Mouse (Mus musculus) intestine, embryonic 16.5 days (tissue): ENCODE data around the gene Ikbke. TPM values are rescaled to one million over a fixed set of nuclear protein-coding genes. Genes with fewer than 3 reads are reported as not detected.
"Not testable (repeated sequence)": the region's sequence is repeated elsewhere in the genome, so short reads cannot be mapped to it uniquely, and the experiment has no call there.

Source experiments
- ATAC-seq: fragments of 200-750 bp; cut with Nextera tagmentation; 2 replicates; pipeline ENCODE4 v1.8.0; 2017; ENCODE audit warnings: moderate TSS enrichment, moderate library complexity
- H3K27ac ChIP-seq: fragments of 300-500 bp; sonication (generic); 2 replicates; pipeline ENCODE4 v1.5.1; 2014; ENCODE audit warnings: mild to moderate bottlenecking, low read length
- H3K27me3 ChIP-seq: fragments of 300-500 bp; sonication (generic); replicated peaks from 2 replicates; pipeline ENCODE4 v1.6.1; 2014; ENCODE audit warnings: low read length, control low read depth, mixed read lengths; ENCODE audit not compliant: control insufficient read depth, insufficient read depth
- H3K36me3 ChIP-seq: fragments of 300-500 bp; sonication (generic); 2 replicates; pipeline ENCODE4 v1.6.1; 2014; ENCODE audit warnings: low read length, control low read depth; ENCODE audit not compliant: control insufficient read depth, insufficient read depth
- H3K4me1 ChIP-seq: fragments of 300-500 bp; sonication (generic); 2 replicates; pipeline ENCODE4 v1.6.1; 2014; ENCODE audit warnings: low read length, control low read depth, mixed read lengths; ENCODE audit not compliant: control insufficient read depth, insufficient read depth
- H3K4me2 ChIP-seq: fragments of 300-500 bp; sonication (generic); 2 replicates; pipeline ENCODE4 v1.6.1; 2014; ENCODE audit warnings: low read depth, low read length, control low read depth
- H3K4me3 ChIP-seq: fragments of 300-500 bp; sonication (generic); 2 replicates; pipeline ENCODE4 v1.5.1; 2014; ENCODE audit warnings: mild to moderate bottlenecking, low read length
- H3K9ac ChIP-seq: fragments of 300-500 bp; sonication (generic); 2 replicates; pipeline ENCODE4 v1.6.1; 2014; ENCODE audit warnings: low read depth, low read length
- H3K9me3 ChIP-seq: fragments of 300-500 bp; sonication (generic); 2 replicates; pipeline ENCODE4 v1.6.1; 2016; ENCODE audit warnings: low read length, control low read depth; ENCODE audit not compliant: control insufficient read depth
- WGBS: fragments of 180-500 bp; shearing (Covaris S2); extraction: QIAGEN DNeasy Blood & Tissue Kit; methylation state at CpG from one replicate; pipeline ENCODE4 v1.1.7; 2014; 5-methylcytosine and 5-hydroxymethylcytosine counted together
- polyA plus RNA-seq: library from polyadenylated mRNA; unstranded; fragments of >200 nt; fragmentation: Nextera tagmentation; extraction: Ambion mirVana; gene quantifications from 2 replicates; pipeline ENCODE4 v1.2.1, GENCODE M21; 2015

Gene Ikbke
- polyA plus RNA-seq, 1 experiment from 2014 or later = 13.0 TPM

GRCm38 (mm10) chr1:131274725-131275539 is 4.5 kb downstream of the Ikbke start:
- H3K36me3 ChIP-seq = no peaks in the 10 kb centered on the region
- WGBS = 32% methylated on average over 22 of the region's 22 CpGs
- H3K9ac ChIP-seq = peak overlapping the region; percentile 65
- H3K4me2 ChIP-seq = peak overlapping the region; percentile 47
- H3K4me3 ChIP-seq = peak overlapping the region; percentile 35
- no peaks in the 10 kb centered on the region for H3K27me3 ChIP-seq
- peak overlapping the region; percentile 71 for H3K27ac ChIP-seq
- peak; percentile 82 for ATAC-seq
- H3K4me1 ChIP-seq = peaks cover 28% of the 10 kb centered on the region
- H3K9me3 ChIP-seq = no peaks in the 10 kb centered on the region

- Histone ChIP-seq H3K27me3 (no peaks in the 10 kb centered on the region), H3K4me1 (peaks cover 7% of the 10 kb centered on the region; the same call in 1 of the 2 replicates), H3K36me3 (no peaks in the 10 kb centered on the region; the same call in 1 of the 2 replicates), H3K4me2 (no peak overlapping the region), H3K9me3 (no peaks in the 10 kb centered on the region), H3K4me3 (no peak overlapping the region), H3K27ac (no peak overlapping the region), H3K9ac (no peak overlapping the region)
- peak; percentile 34 for ATAC-seq
- WGBS = 41% methylated on average over 22 of the region's 22 CpGs
These were observed 9.4 kb downstream of the Ikbke start for GRCm38 (mm10) chr1:131269797-131270578.

GRCm38 (mm10) chr1:131268776-131269175 is 10.6 kb downstream of the Ikbke start:
- WGBS = 83% methylated on average over 10 of the region's 10 CpGs
- no peak for ATAC-seq
- no peaks in the 10 kb centered on the region for H3K27me3 ChIP-seq
- no peak overlapping the region for H3K4me2 ChIP-seq
- H3K9ac ChIP-seq = no peak overlapping the region
- no peaks in the 10 kb centered on the region for H3K4me1 ChIP-seq
- H3K9me3 ChIP-seq = no peaks in the 10 kb centered on the region
- H3K4me3 ChIP-seq = no peak overlapping the region
- no peak overlapping the region for H3K27ac ChIP-seq
- H3K36me3 ChIP-seq = no peaks in the 10 kb centered on the region; the same call in 1 of the 2 replicates

- Histone ChIP-seq H3K27me3 (no peaks in the 10 kb centered on the region), H3K4me1 (no peaks in the 10 kb centered on the region), H3K9ac (no peak overlapping the region), H3K4me3 (no peak overlapping the region), H3K4me2 (no peak overlapping the region), H3K27ac (no peak overlapping the region), H3K36me3 (no peaks in the 10 kb centered on the region; the same call in 1 of the 2 replicates), H3K9me3 (no peaks in the 10 kb centered on the region)
- 76% methylated on average over 12 of the region's 12 CpGs for WGBS
- ATAC-seq = no peak
These were observed 15.5 kb downstream of the Ikbke start for GRCm38 (mm10) chr1:131263905-131264304.

GRCm38 (mm10) chr1:131260309-131260656 is 19.1 kb downstream of the Ikbke start:
- Histone ChIP-seq H3K27me3 (no peaks in the 10 kb centered on the region), H3K9me3 (no peaks in the 10 kb centered on the region), H3K4me3 (no peak overlapping the region), H3K4me2 (no peak overlapping the region), H3K9ac (no peak overlapping the region), H3K4me1 (no peaks in the 10 kb centered on the region), H3K27ac (no peak overlapping the region), H3K36me3 (no peaks in the 10 kb centered on the region)
- 33% methylated on average over 10 of the region's 10 CpGs for WGBS
- peak; percentile 36; the same call in 1 of the 2 replicates for ATAC-seq

- Histone ChIP-seq H3K4me3 (no peak overlapping the region), H3K27me3 (no peaks in the 10 kb centered on the region)
- WGBS = 72% methylated on average over 10 of the region's 10 CpGs
These were observed 19.6 kb downstream of the Ikbke start for GRCm38 (mm10) chr1:131259632-131260308.

GRCm38 (mm10) chr1:131257288-131257687 is 22.1 kb downstream of the Ikbke start:
- H3K9me3 ChIP-seq = no peaks in the 10 kb centered on the region
- 78% methylated on average over 6 of the region's 6 CpGs for WGBS
- no peak overlapping the region for H3K9ac ChIP-seq
- no peaks in the 10 kb centered on the region for H3K36me3 ChIP-seq
- H3K4me3 ChIP-seq = no peak overlapping the region
- ATAC-seq = no peak
- H3K4me2 ChIP-seq = no peak overlapping the region
- H3K27me3 ChIP-seq = no peaks in the 10 kb centered on the region
- H3K27ac ChIP-seq = no peak overlapping the region
- H3K4me1 ChIP-seq = no peaks in the 10 kb centered on the region

More at GRCm38 (mm10) chr1:131259632-131260308, 19.6 kb downstream of the Ikbke start:
- no peak for ATAC-seq
- H3K27ac ChIP-seq = no peak overlapping the region
- H3K36me3 ChIP-seq = no peaks in the 10 kb centered on the region
- H3K4me2 ChIP-seq = no peak overlapping the region
- no peaks in the 10 kb centered on the region for H3K9me3 ChIP-seq
- H3K9ac ChIP-seq = no peak overlapping the region
- H3K4me1 ChIP-seq = no peaks in the 10 kb centered on the region

- not testable (repeated sequence) for H3K27me3 ChIP-seq, H3K4me1 ChIP-seq, H3K9me3 ChIP-seq, H3K4me3 ChIP-seq, H3K27ac ChIP-seq, H3K36me3 ChIP-seq, H3K4me2 ChIP-seq, ATAC-seq, H3K9ac ChIP-seq
- WGBS = 69% methylated on average over 7 of the region's 7 CpGs
These were observed 26.7 kb downstream of the Ikbke start for GRCm38 (mm10) chr1:131252516-131253250.
